ENCODE assay signal across 8 mouse cellular contexts in genomic region chr11:62495276-62495801, GRCm38 (mm10). TPM values are rescaled to one million over a fixed set of nuclear protein-coding genes. Genes with fewer than 3 reads are reported as not detected.
DNase-seq lines count a peak whose midpoint lies in the region; ATAC-seq and TF ChIP-seq lines count a peak whose summit lies in the region.

No protein-coding gene starts in this region.

- no peaks in the 10 kb centered on the region for H3K9me3 ChIP-seq in neural tube, embryonic 12.5 days
- H3K9me3 ChIP-seq in neural tube, embryonic 15.5 days (replicated peaks): no peaks in the 10 kb centered on the region
- no peaks in the 10 kb centered on the region for H3K9me3 ChIP-seq in embryonic facial prominence, embryonic 10.5 days
- H3K9me3 ChIP-seq in heart, postnatal 0 days (replicated peaks; ENCODE audit: control insufficient read depth, low read length): no peaks in the 10 kb centered on the region
- H3K9me3 ChIP-seq in limb, embryonic 10.5 days (replicated peaks): no peaks in the 10 kb centered on the region

- no peak overlapping the region for H3K4me2 ChIP-seq in neural tube, embryonic 12.5 days (replicated peaks)
- no peak overlapping the region for H3K4me2 ChIP-seq in neural tube, embryonic 15.5 days
- peak overlapping the region; percentile 18; the same call in 1 of the 2 replicates for H3K4me2 ChIP-seq in heart, postnatal 0 days (ENCODE audit: low read depth, low read length)

- H3K4me3 ChIP-seq in neural tube, embryonic 12.5 days: no peak overlapping the region
- no peak overlapping the region for H3K4me3 ChIP-seq in neural tube, embryonic 15.5 days (replicated peaks)
- H3K4me3 ChIP-seq in embryonic facial prominence, embryonic 10.5 days: peak overlapping the region; percentile 29
- no peak overlapping the region for H3K4me3 ChIP-seq in heart, postnatal 0 days (ENCODE audit: low read depth, low read length)
- H3K4me3 ChIP-seq in limb, embryonic 10.5 days: peak overlapping the region; percentile 24; the same call in 1 of the 2 replicates

- H3K36me3 ChIP-seq in neural tube, embryonic 12.5 days: no peaks in the 10 kb centered on the region
- H3K36me3 ChIP-seq in neural tube, embryonic 15.5 days: no peaks in the 10 kb centered on the region
- H3K36me3 ChIP-seq in embryonic facial prominence, embryonic 10.5 days (replicated peaks): no peaks in the 10 kb centered on the region
- no peaks in the 10 kb centered on the region for H3K36me3 ChIP-seq in heart, postnatal 0 days (replicated peaks; ENCODE audit: control insufficient read depth, insufficient read depth, low read length)
- no peaks in the 10 kb centered on the region for H3K36me3 ChIP-seq in limb, embryonic 10.5 days

- DNase-seq in embryonic facial prominence, embryonic 10.5 days (ENCODE audit: low spot score): peak; percentile 32
- DNase-seq in heart, postnatal 0 days (ENCODE audit: low spot score): peak; percentile 14
- DNase-seq in limb, embryonic 10.5 days (ENCODE audit: low spot score): peak; percentile 49
- DNase-seq in ovary, postnatal 14 days (ENCODE audit: low spot score): peak; percentile 31
- DNase-seq in cerebellum, adult 8-10 months: no peak
- no peak for DNase-seq in natural killer cell, adult 2 months (ENCODE audit: low spot score in 2 of 2)

- no peak for TF ChIP-seq EP300 in heart, postnatal 0 days (IDR thresholded peaks at IDR 0.05; ENCODE audit: low read depth)

- TF ChIP-seq CTCF in heart, postnatal 0 days (IDR thresholded peaks at IDR 0.05; ENCODE audit: low read depth): no peak

- H3K27me3 ChIP-seq in neural tube, embryonic 12.5 days (replicated peaks): no peaks in the 10 kb centered on the region
- H3K27me3 ChIP-seq in neural tube, embryonic 15.5 days (replicated peaks): no peaks in the 10 kb centered on the region
- H3K27me3 ChIP-seq in embryonic facial prominence, embryonic 10.5 days (replicated peaks; ENCODE audit: low read depth, poor library complexity, severe bottlenecking): no peaks in the 10 kb centered on the region
- no peaks in the 10 kb centered on the region for H3K27me3 ChIP-seq in heart, postnatal 0 days (ENCODE audit: control insufficient read depth, insufficient read depth, low read length)
- H3K27me3 ChIP-seq in limb, embryonic 10.5 days (ENCODE audit: low read depth, poor library complexity, severe bottlenecking): no peaks in the 10 kb centered on the region

- H3K4me1 ChIP-seq in neural tube, embryonic 12.5 days: peaks cover 11% of the 10 kb centered on the region
- peaks cover 7% of the 10 kb centered on the region; the same call in 1 of the 2 replicates for H3K4me1 ChIP-seq in neural tube, embryonic 15.5 days
- H3K4me1 ChIP-seq in embryonic facial prominence, embryonic 10.5 days: peaks cover 21% of the 10 kb centered on the region
- H3K4me1 ChIP-seq in heart, postnatal 0 days (ENCODE audit: control insufficient read depth, insufficient read depth): peaks cover 10% of the 10 kb centered on the region
- H3K4me1 ChIP-seq in limb, embryonic 10.5 days: peaks cover 22% of the 10 kb centered on the region

- WGBS in neural tube, embryonic 12.5 days: 37% methylated on average over 9 of the region's 10 CpGs
- 32% methylated on average over 7 of the region's 10 CpGs for WGBS in neural tube, embryonic 15.5 days
- 29% methylated on average over 10 of the region's 10 CpGs for WGBS in embryonic facial prominence, embryonic 10.5 days
- 18% methylated on average over 7 of the region's 10 CpGs for WGBS in heart, postnatal 0 days
- WGBS in limb, embryonic 10.5 days: 43% methylated on average over 10 of the region's 10 CpGs

- ATAC-seq in neural tube, embryonic 12.5 days (ENCODE audit: low FRiP score, low read depth): no peak
- no peak for ATAC-seq in neural tube, embryonic 15.5 days (ENCODE audit: low FRiP score)
- peak; percentile 12; the same call in 1 of the 2 replicates for ATAC-seq in heart, postnatal 0 days (ENCODE audit: insufficient read depth, low read depth)

- H3K9ac ChIP-seq in neural tube, embryonic 12.5 days: 0 out of 2 replicates have a peak overlapping the region, but pooled peaks have one; percentile 17
- H3K9ac ChIP-seq in neural tube, embryonic 15.5 days (replicated peaks): no peak overlapping the region
- no peak overlapping the region for H3K9ac ChIP-seq in heart, postnatal 0 days (replicated peaks; ENCODE audit: low read depth, low read length)

- H3K27ac ChIP-seq in neural tube, embryonic 12.5 days: no peak overlapping the region
- H3K27ac ChIP-seq in neural tube, embryonic 15.5 days (replicated peaks): no peak overlapping the region
- H3K27ac ChIP-seq in embryonic facial prominence, embryonic 10.5 days (replicated peaks): peak overlapping the region; percentile 89
- peak overlapping the region; percentile 71 for H3K27ac ChIP-seq in heart, postnatal 0 days (ENCODE audit: low read depth)
- peak overlapping the region; percentile 89 for H3K27ac ChIP-seq in limb, embryonic 10.5 days

RNA-seq across cellular contexts. Expression of gene Ncor1, which starts 37.0 kb away (rescaled TPM):
- 194 and 201 TPM in 2 replicates for polyA plus RNA-seq in neural tube, embryonic 12.5 days (2016; fragmentation: Nextera tagmentation; extraction: Ambion mirVana)
- polyA plus RNA-seq in neural tube, embryonic 15.5 days (2015; fragmentation: Nextera tagmentation; extraction: Ambion mirVana): 170 and 174 TPM in 2 replicates
- 137 and 144 TPM in 2 replicates for polyA plus RNA-seq in embryonic facial prominence, embryonic 10.5 days (2016; fragmentation: Nextera tagmentation; extraction: Ambion mirVana)
- total RNA-seq in heart, postnatal 0 days (2014; rRNA removed; ENCODE audit: low replicate concordance): 54.6 and 129 TPM in 2 replicates
- polyA plus RNA-seq in heart, postnatal 0 days (2015; fragmentation: Nextera tagmentation; extraction: Ambion mirVana): 78.1 and 82.4 TPM in 2 replicates
- polyA plus RNA-seq in limb, embryonic 10.5 days (2016; fragmentation: Nextera tagmentation; extraction: Ambion mirVana): 127 and 144 TPM in 2 replicates

RNA-seq across cellular contexts. Expression of gene Pigl, which starts 37.1 kb away (rescaled TPM):
- 10.7 and 10.8 TPM in 2 replicates for polyA plus RNA-seq in neural tube, embryonic 12.5 days (2016; fragmentation: Nextera tagmentation; extraction: Ambion mirVana)
- polyA plus RNA-seq in neural tube, embryonic 15.5 days (2015; fragmentation: Nextera tagmentation; extraction: Ambion mirVana): 9.8 and 11.4 TPM in 2 replicates
- 14.7 and 15.9 TPM in 2 replicates for polyA plus RNA-seq in embryonic facial prominence, embryonic 10.5 days (2016; fragmentation: Nextera tagmentation; extraction: Ambion mirVana)
- total RNA-seq in heart, postnatal 0 days (2014; rRNA removed; ENCODE audit: low replicate concordance): 3.6 and 5.5 TPM in 2 replicates
- polyA plus RNA-seq in heart, postnatal 0 days (2015; fragmentation: Nextera tagmentation; extraction: Ambion mirVana): 3.9 and 4.3 TPM in 2 replicates
- 13.5 and 13.9 TPM in 2 replicates for polyA plus RNA-seq in limb, embryonic 10.5 days (2016; fragmentation: Nextera tagmentation; extraction: Ambion mirVana)

RNA-seq across cellular contexts. Expression of gene Cenpv, which starts 43.7 kb away (rescaled TPM):
- polyA plus RNA-seq in neural tube, embryonic 12.5 days (2016; fragmentation: Nextera tagmentation; extraction: Ambion mirVana): 68.5 and 73.7 TPM in 2 replicates
- polyA plus RNA-seq in neural tube, embryonic 15.5 days (2015; fragmentation: Nextera tagmentation; extraction: Ambion mirVana): 40.1 and 51.3 TPM in 2 replicates
- 23.0 and 25.4 TPM in 2 replicates for polyA plus RNA-seq in embryonic facial prominence, embryonic 10.5 days (2016; fragmentation: Nextera tagmentation; extraction: Ambion mirVana)
- 19.1 and 111 TPM in 2 replicates for total RNA-seq in heart, postnatal 0 days (2014; rRNA removed; ENCODE audit: low replicate concordance)
- polyA plus RNA-seq in heart, postnatal 0 days (2015; fragmentation: Nextera tagmentation; extraction: Ambion mirVana): 13.1 and 14.6 TPM in 2 replicates
- 35.0 and 42.2 TPM in 2 replicates for polyA plus RNA-seq in limb, embryonic 10.5 days (2016; fragmentation: Nextera tagmentation; extraction: Ambion mirVana)

RNA-seq across cellular contexts. Expression of gene Ubb, which starts 55.6 kb away (rescaled TPM):
- polyA plus RNA-seq in neural tube, embryonic 12.5 days (2016; fragmentation: Nextera tagmentation; extraction: Ambion mirVana): 3,967 and 4,014 TPM in 2 replicates
- polyA plus RNA-seq in neural tube, embryonic 15.5 days (2015; fragmentation: Nextera tagmentation; extraction: Ambion mirVana): 4,120 and 4,434 TPM in 2 replicates
- polyA plus RNA-seq in embryonic facial prominence, embryonic 10.5 days (2016; fragmentation: Nextera tagmentation; extraction: Ambion mirVana): 3,487 and 3,558 TPM in 2 replicates
- total RNA-seq in heart, postnatal 0 days (2014; rRNA removed; ENCODE audit: low replicate concordance): 704 and 828 TPM in 2 replicates
- polyA plus RNA-seq in heart, postnatal 0 days (2015; fragmentation: Nextera tagmentation; extraction: Ambion mirVana): 1,871 and 2,053 TPM in 2 replicates
- polyA plus RNA-seq in limb, embryonic 10.5 days (2016; fragmentation: Nextera tagmentation; extraction: Ambion mirVana): 3,627 and 3,653 TPM in 2 replicates

Comparison
In these comparisons a context has a peak if more than half of its experiments do, and no peak if none do; other contexts are left out.
1. H3K27ac ChIP-seq: peak in embryonic facial prominence, embryonic 10.5 days (single experiment), heart, postnatal 0 days (single experiment) and limb, embryonic 10.5 days (single experiment); none in neural tube, embryonic 12.5 days (single experiment) and neural tube, embryonic 15.5 days (single experiment).
2. H3K4me3 ChIP-seq: peak in embryonic facial prominence, embryonic 10.5 days (single experiment) and limb, embryonic 10.5 days (single experiment); none in neural tube, embryonic 12.5 days (single experiment), neural tube, embryonic 15.5 days (single experiment) and heart, postnatal 0 days (single experiment).
3. DNase-seq: peak in embryonic facial prominence, embryonic 10.5 days (single experiment), heart, postnatal 0 days (single experiment), limb, embryonic 10.5 days (single experiment) and ovary, postnatal 14 days (single experiment); none in cerebellum, adult 8-10 months (single experiment) and natural killer cell, adult 2 months (0 of 2).